Mouse (Mus musculus) limb, embryonic 12.5 days (tissue): ENCODE results near the gene Tbc1d19. TPM values are rescaled to one million over a fixed set of nuclear protein-coding genes. Genes with fewer than 3 reads are reported as not detected.

ENCODE experiments used
- ATAC-seq: fragments of 200-750 bp; cut with Nextera tagmentation; 2 replicates; pipeline ENCODE4 v1.8.0; 2017; ENCODE audit warnings: low read depth, moderate TSS enrichment; ENCODE audit not compliant: insufficient number of reproducible peaks, insufficient read depth, low FRiP score, low TSS enrichment
- H3K27ac ChIP-seq: fragments of 300-500 bp; sonication (generic); 2 replicates; pipeline ENCODE4 v1.5.1; 2016; ENCODE audit warnings: mild to moderate bottlenecking, moderate library complexity
- H3K27me3 ChIP-seq: fragments of 300-500 bp; sonication (generic); 2 replicates; pipeline ENCODE4 v1.6.1; 2016; ENCODE audit warnings: mild to moderate bottlenecking, moderate library complexity
- H3K36me3 ChIP-seq: fragments of 300-500 bp; sonication (generic); 2 replicates; pipeline ENCODE4 v1.6.1; 2016; ENCODE audit warnings: mild to moderate bottlenecking, moderate library complexity
- H3K4me1 ChIP-seq: fragments of 300-500 bp; sonication (generic); replicated peaks from 2 replicates; pipeline ENCODE4 v1.6.1; 2016
- H3K4me2 ChIP-seq: fragments of 300-500 bp; sonication (generic); 2 replicates; pipeline ENCODE4 v1.6.1; 2016; ENCODE audit warnings: mild to moderate bottlenecking, moderate library complexity
- H3K4me3 ChIP-seq: fragments of 300-500 bp; sonication (generic); replicated peaks from 2 replicates; pipeline ENCODE4 v1.5.1; 2016; ENCODE audit warnings: mild to moderate bottlenecking
- H3K9ac ChIP-seq: fragments of 300-500 bp; sonication (generic); replicated peaks from 2 replicates; pipeline ENCODE4 v1.6.1; 2016; ENCODE audit warnings: mild to moderate bottlenecking, moderate library complexity
- H3K9me3 ChIP-seq: fragments of 300-500 bp; sonication (generic); 2 replicates; pipeline ENCODE4 v1.6.1; 2016; ENCODE audit warnings: mild to moderate bottlenecking, moderate library complexity
- WGBS: fragments of 180-500 bp; shearing (Covaris S2); methylation state at CpG from one replicate; pipeline ENCODE4 v1.1.7; 2016; 5-methylcytosine and 5-hydroxymethylcytosine counted together
- polyA plus RNA-seq: library from polyadenylated mRNA; unstranded; fragments of >200 nt; fragmentation: Nextera tagmentation; extraction: Ambion mirVana; gene quantifications from 2 replicates; pipeline ENCODE4 v1.2.1, GENCODE M21; 2016

Gene Tbc1d19
- 45.8 and 50.2 TPM in 2 replicates for polyA plus RNA-seq

DNA sequence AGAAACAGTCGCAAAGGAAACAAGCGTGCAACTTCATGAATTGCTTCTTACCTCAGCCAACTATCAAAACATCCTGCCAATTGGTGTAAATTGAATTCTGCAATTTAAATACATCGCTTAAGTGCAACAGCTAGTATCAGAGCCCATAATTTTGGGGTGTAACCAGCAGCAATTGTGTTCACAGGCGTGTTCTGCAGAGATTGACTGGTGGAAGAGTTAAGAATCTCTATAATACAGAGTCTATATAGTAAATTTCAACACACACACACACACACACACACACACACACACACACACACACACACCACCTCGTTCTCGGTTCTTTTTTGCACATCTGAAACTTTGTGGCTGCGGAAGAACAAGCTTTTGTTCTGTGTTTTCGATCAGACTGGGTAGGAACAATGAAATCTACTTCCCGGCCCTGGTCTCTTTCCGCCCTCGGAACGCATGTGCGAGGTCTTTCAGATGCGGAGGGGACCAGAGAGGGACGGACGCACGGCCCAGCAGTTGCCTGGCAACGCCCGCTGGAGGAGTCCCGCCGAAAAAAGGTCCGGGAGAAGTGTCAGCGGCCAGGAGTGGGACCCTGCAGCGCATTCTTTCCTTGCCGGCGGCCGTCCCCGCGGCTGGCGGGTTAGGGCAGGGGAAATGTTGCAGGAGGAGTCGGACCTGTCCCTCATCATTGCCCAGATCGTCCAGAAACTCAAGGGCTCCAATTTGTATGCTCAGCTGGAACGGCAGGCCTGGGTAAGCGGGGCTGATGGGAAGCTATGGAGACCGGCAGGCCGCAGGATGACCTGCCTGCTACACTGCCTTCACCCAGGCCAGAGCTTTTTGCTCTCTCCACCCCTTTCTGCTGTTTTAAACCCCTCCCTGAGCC, at the start of gene Tbc1d19:
Gene Tbc1d19, plus strand, starts transcription at position 492 of the 877 bp plus-strand sequence.
- Histone ChIP-seq H3K36me3 (no peaks in the 10 kb centered on the region), H3K27ac (no peak within 1 kb of the TSS)
- 8% methylated on average over 36 of the region's 36 CpGs for WGBS

DNA sequence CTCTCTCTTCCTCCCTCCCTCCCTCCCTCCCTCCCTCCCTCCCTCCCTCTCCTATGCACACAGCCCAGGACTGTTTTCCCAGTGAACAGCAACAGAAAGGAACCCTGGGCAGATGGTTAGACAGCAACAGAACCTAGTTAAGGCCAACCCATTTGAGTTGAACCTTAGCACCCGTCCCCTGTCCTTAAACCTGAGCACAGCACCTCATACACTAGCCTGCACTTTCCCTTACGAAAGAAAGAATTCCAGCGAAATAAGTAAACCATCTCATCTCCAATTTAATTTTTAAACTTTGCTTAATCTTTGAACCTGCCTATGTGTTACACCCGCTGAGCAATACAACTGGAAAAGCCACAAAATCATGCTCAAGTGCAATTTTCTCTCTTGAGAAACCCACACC, 49.5 kb upstream of the Tbc1d19 start:
- Histone ChIP-seq H3K27me3 (no peaks in the 10 kb centered on the region), H3K27ac (no peak overlapping the region), H3K4me1 (no peaks in the 10 kb centered on the region), H3K4me3 (no peak overlapping the region), H3K9ac (no peak overlapping the region), H3K9me3 (no peaks in the 10 kb centered on the region), H3K36me3 (no peaks in the 10 kb centered on the region), H3K4me2 (no peak overlapping the region)
- 84% methylated on average over 4 of the region's 4 CpGs for WGBS
- ATAC-seq: no peak

More for the DNA sequence above, at the start of gene Tbc1d19:
- H3K27me3 ChIP-seq: no peaks in the 10 kb centered on the region; the same call in 1 of the 2 replicates
- peak within 1 kb of the TSS; percentile 77 for H3K4me3 ChIP-seq
- peak within 1 kb of the TSS; percentile 72 for H3K9ac ChIP-seq
- ATAC-seq: peak; percentile 99
- no peaks in the 10 kb centered on the region for H3K9me3 ChIP-seq
- peak within 1 kb of the TSS; percentile 72 for H3K4me2 ChIP-seq
- H3K4me1 ChIP-seq: peaks cover 4% of the 10 kb centered on the region; the same call in 1 of the 2 replicates

DNA sequence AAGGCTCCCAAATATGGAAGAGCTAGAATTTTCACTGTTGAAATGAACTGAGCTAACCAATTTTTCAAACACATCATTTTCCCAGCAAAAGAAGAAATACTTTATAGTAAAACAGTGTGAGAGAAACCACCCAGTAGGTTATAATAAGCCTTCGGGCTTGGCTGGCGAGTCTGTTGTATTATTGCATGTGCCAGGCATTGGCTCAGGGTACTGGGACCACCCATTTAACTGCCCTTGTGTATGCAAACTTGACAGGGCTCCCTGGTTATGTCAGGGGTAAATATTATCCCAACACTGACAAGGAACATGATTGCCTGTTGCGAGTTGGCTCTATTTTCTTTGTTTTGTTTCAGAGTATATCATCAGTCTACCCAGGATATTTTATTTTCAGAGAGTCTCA, 48.5 kb upstream of the Tbc1d19 start:
- WGBS: 88% methylated on average over 3 of the region's 3 CpGs
- Histone ChIP-seq H3K9ac (no peak overlapping the region), H3K36me3 (no peaks in the 10 kb centered on the region), H3K4me2 (no peak overlapping the region), H3K4me1 (no peaks in the 10 kb centered on the region), H3K27ac (no peak overlapping the region), H3K9me3 (no peaks in the 10 kb centered on the region), H3K4me3 (no peak overlapping the region), H3K27me3 (no peaks in the 10 kb centered on the region)
- ATAC-seq: no peak

DNA sequence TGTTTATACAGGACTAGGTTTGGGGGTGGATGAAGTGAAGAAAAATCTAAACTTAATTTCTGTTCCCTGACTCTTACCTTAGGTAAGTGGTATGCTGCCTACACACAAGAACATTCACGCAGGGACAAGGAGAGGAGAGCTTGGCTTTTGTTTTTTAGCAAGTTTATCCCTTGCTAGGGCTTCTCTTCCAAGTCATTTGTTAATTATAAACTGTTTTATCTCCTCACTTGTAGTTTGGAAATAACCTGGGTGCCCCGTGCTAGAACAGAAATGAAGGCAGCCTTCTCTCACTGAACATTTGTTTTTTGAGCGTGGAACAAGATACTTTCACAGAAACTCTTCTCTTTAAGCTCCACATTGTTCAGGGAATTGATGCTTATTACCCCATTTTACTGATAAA, 48.1 kb upstream of the Tbc1d19 start:
- Histone ChIP-seq H3K9me3 (no peaks in the 10 kb centered on the region), H3K27me3 (no peaks in the 10 kb centered on the region), H3K4me2 (no peak overlapping the region), H3K27ac (no peak overlapping the region), H3K4me1 (no peaks in the 10 kb centered on the region), H3K9ac (no peak overlapping the region), H3K4me3 (no peak overlapping the region), H3K36me3 (no peaks in the 10 kb centered on the region)
- no peak for ATAC-seq
- 89% methylated on average over 3 of the region's 3 CpGs for WGBS

DNA sequence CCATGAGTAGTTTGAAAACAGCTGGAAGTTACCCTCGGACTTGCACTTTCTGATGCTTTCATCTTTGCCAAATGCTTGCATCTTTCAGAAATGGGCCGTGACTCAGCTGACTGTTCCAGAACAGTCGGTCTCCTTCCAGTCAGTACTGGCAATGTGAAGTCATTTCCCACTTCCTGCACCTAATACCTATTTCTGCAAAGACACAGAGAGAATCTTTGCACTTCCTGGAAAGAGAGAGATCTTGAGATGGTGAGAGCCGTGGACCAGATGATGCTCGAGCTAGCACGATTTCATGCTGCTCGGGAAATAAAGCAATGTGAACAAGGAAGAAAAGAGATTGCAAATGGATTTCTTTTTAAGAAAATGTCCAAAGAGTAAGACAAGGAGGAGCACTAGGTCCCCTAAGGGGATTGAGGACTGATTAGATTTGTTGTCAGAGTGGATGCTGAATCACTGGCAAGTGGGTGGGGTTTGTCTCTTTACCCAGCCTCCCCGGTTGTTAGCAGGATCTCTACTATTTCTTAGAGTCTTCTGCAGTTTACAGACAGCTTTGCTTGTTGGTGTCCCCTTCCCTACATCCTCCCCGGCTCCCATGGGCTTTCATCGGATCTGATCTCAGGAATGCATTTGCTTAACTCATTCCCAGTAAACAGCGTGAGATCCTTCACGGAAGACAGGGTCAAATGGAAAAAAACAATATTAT, 24.4 kb upstream of the Tbc1d19 start:
- H3K4me1 ChIP-seq: no peaks in the 10 kb centered on the region
- H3K4me3 ChIP-seq: no peak overlapping the region
- ATAC-seq: no peak
- no peaks in the 10 kb centered on the region for H3K9me3 ChIP-seq
- no peaks in the 10 kb centered on the region for H3K27me3 ChIP-seq
- WGBS: 65% methylated on average over 12 of the region's 12 CpGs
- H3K4me2 ChIP-seq: no peak overlapping the region
- H3K9ac ChIP-seq: no peak overlapping the region
- no peaks in the 10 kb centered on the region for H3K36me3 ChIP-seq
- H3K27ac ChIP-seq: no peak overlapping the region

GRCm38 (mm10) chr5:53801379-53801778, 8.0 kb upstream of the Tbc1d19 start:
- H3K27ac ChIP-seq: no peak overlapping the region
- ATAC-seq: no peak
- WGBS: 78% methylated on average over 2 of the region's 2 CpGs
- H3K4me3 ChIP-seq: no peak overlapping the region
- no peaks in the 10 kb centered on the region for H3K4me1 ChIP-seq
- H3K36me3 ChIP-seq: no peaks in the 10 kb centered on the region
- no peaks in the 10 kb centered on the region for H3K9me3 ChIP-seq
- no peak overlapping the region for H3K9ac ChIP-seq
- H3K27me3 ChIP-seq: no peaks in the 10 kb centered on the region
- no peak overlapping the region for H3K4me2 ChIP-seq

DNA sequence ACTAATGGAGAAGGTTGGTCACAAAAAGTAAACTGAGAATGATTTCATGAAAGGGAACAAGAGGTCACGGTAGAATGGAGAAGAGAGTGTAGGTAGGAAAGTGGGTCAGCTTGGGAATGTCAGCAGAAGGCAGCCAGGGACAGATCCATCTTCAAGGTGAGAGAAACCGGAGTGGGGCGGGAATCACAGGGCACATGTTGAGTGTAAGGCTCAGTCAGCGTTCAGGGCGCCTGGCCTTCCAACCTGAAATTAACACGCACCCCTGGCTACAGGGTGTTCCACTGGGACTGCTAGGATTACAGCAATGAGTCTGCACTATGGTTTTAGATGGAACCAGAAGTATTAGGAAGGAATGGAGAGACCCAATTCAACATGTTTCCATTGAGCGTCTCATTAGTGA, 10.3 kb downstream of the Tbc1d19 start:
- H3K27ac ChIP-seq: no peak overlapping the region
- 87% methylated on average over 7 of the region's 7 CpGs for WGBS
- H3K9ac ChIP-seq: no peak overlapping the region
- no peak overlapping the region for H3K4me3 ChIP-seq
- H3K36me3 ChIP-seq: no peaks in the 10 kb centered on the region
- no peaks in the 10 kb centered on the region for H3K27me3 ChIP-seq
- ATAC-seq: no peak
- no peaks in the 10 kb centered on the region for H3K4me1 ChIP-seq
- no peaks in the 10 kb centered on the region for H3K9me3 ChIP-seq
- no peak overlapping the region for H3K4me2 ChIP-seq

GRCm38 (mm10) chr5:53825886-53826285, 16.5 kb downstream of the Tbc1d19 start:
- no peak for ATAC-seq
- Histone ChIP-seq H3K27ac (no peak overlapping the region), H3K4me1 (no peaks in the 10 kb centered on the region), H3K9ac (no peak overlapping the region), H3K4me3 (no peak overlapping the region), H3K27me3 (no peaks in the 10 kb centered on the region), H3K36me3 (peaks cover 7% of the 10 kb centered on the region; the same call in 1 of the 2 replicates), H3K4me2 (no peak overlapping the region), H3K9me3 (no peaks in the 10 kb centered on the region)
- WGBS: 60% methylated on average over 7 of the region's 7 CpGs

GRCm38 (mm10) chr5:53834489-53834888, 25.1 kb downstream of the Tbc1d19 start:
- H3K4me2 ChIP-seq: no peak overlapping the region
- no peaks in the 10 kb centered on the region for H3K9me3 ChIP-seq
- no peak overlapping the region for H3K4me3 ChIP-seq
- 91% methylated on average over 4 of the region's 4 CpGs for WGBS
- peaks cover 16% of the 10 kb centered on the region; the same call in 1 of the 2 replicates for H3K36me3 ChIP-seq
- ATAC-seq: no peak
- no peak overlapping the region for H3K27ac ChIP-seq
- H3K4me1 ChIP-seq: no peaks in the 10 kb centered on the region
- H3K27me3 ChIP-seq: no peaks in the 10 kb centered on the region
- H3K9ac ChIP-seq: no peak overlapping the region

GRCm38 (mm10) chr5:53841256-53841655, 31.9 kb downstream of the Tbc1d19 start:
- H3K27me3 ChIP-seq: no peaks in the 10 kb centered on the region
- H3K36me3 ChIP-seq: peaks cover 12% of the 10 kb centered on the region; the same call in 1 of the 2 replicates
- H3K4me2 ChIP-seq: no peak overlapping the region
- no peak for ATAC-seq
- no peak overlapping the region for H3K9ac ChIP-seq
- no peaks in the 10 kb centered on the region for H3K4me1 ChIP-seq
- WGBS: 81% methylated on average over 5 of the region's 5 CpGs
- no peak overlapping the region for H3K27ac ChIP-seq
- H3K4me3 ChIP-seq: no peak overlapping the region
- H3K9me3 ChIP-seq: no peaks in the 10 kb centered on the region

DNA sequence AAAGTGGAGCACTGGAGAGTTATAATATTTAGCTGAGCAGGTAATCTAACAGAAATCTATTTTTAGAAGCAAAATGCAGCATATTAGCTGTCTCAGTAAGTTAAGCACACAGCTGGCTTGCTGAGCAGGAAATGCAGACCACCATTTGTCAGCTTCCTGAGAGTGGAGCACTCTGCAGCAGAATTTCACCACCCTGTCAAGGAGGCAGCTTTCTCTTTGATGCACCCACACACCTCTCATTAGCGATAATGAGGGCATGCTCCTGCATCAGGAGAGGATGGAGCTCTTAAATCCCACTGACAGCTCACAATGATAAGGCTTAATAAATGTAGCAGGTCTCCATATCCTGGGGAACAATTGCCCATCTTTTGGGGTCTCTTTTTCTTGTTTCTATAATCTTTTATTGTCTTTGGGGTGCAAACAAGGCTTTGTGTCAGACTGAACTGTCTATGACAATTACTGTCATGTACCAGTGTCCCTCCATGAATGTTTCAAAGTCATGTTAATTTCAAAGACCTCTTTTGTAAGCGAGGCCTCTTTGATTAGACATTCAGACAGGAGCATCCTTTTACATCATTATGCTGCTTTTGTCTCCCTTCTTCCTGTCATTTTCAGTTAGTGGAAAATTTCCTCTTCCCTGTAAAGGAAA, 39.0 kb downstream of the Tbc1d19 start:
- no peak for ATAC-seq
- Histone ChIP-seq H3K9me3 (no peaks in the 10 kb centered on the region), H3K27me3 (no peaks in the 10 kb centered on the region), H3K9ac (no peak overlapping the region), H3K4me2 (no peak overlapping the region), H3K4me3 (no peak overlapping the region), H3K4me1 (no peaks in the 10 kb centered on the region), H3K27ac (no peak overlapping the region), H3K36me3 (peaks cover 19% of the 10 kb centered on the region)
- 36% methylated on average over 2 of the region's 2 CpGs for WGBS
